Mouse (Mus musculus): ENCODE measurements around the gene Rad51b.

The Rad51b gene

GRCm38 (mm10) chr12:79799370-79799769 lies 502.3 kb downstream of the Rad51b start:
- DNase-seq (ENCODE audit: inconsistent ontology term), result no peak

- no peak for DNase-seq (ENCODE audit: inconsistent ontology term)
These were observed 506.6 kb downstream of the Rad51b start for GRCm38 (mm10) chr12:79803670-79804069.

- DNase-seq (ENCODE audit: inconsistent ontology term), result no peak
These were observed 507.9 kb downstream of the Rad51b start for GRCm38 (mm10) chr12:79804776-79805524.

DNA sequence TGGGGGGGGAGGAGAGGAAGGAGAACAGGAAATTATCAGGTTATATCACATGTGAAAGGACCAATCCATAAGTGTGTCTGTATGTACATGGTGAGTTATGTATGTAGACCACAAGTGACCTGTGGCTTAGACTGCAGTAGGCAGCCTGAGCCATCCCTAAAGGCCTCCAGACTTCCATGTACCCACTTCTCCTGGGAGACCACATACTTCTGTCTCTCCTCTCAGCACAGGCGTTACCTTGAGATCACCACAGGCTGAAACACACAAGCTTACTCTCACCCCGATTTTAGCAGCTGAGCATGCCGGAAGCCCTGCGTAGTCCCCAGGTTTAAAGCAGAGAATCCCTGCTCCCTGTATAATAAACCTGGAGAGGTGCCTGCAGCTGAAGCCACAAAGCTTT lies 509.9 kb downstream of the Rad51b start:
- no peak for DNase-seq (ENCODE audit: inconsistent ontology term)

GRCm38 (mm10) chr12:79807410-79807847 lies 510.3 kb downstream of the Rad51b start:
- no peak for DNase-seq (ENCODE audit: inconsistent ontology term)

GRCm38 (mm10) chr12:79807938-79808401 lies 510.9 kb downstream of the Rad51b start:
- DNase-seq (ENCODE audit: inconsistent ontology term), result no peak

GRCm38 (mm10) chr12:79808426-79809398 lies 511.6 kb downstream of the Rad51b start:
- DNase-seq (ENCODE audit: inconsistent ontology term), result no peak

DNA sequence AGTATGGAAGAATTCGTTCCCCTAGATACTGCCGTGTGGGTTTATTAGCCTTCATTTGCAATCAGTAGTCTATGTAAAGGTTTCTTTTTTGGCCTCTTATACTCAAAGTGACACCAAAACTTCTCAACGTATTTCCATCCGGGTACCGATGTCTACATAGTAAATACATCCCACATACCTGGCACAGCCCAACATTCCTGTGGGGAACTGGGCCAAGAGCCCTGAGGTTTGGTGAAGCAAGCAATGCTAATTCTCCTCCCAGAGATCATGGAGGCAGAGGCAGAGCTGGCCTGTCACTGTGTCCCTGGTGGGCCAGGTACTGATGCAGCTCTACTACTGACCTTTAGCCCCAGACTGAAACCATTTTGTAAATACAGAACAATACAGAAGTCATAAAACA lies 512.4 kb downstream of the Rad51b start:
- DNase-seq (ENCODE audit: inconsistent ontology term), result no peak

DNA sequence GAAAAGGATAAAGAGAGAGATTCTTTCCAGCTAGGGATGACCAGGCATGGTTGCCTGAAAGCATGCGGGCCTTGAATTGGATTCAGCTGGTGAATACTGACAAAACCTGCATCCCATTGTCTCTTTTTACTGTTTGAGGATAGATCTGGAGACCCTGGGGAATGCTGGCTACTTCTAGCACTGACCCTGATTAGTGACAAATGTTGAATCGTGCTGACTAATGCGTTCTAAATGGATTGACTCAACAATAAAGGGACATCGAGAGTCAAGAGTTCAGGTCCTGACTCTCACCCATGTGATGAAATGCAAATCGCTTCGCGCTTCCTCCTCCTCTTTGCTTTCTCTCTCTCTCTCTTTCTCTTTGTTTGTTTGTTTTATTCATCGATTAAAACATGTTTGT lies 515.3 kb downstream of the Rad51b start:
- no peak for DNase-seq (ENCODE audit: inconsistent ontology term)

GRCm38 (mm10) chr12:79812838-79813563 lies 515.9 kb downstream of the Rad51b start:
- DNase-seq (ENCODE audit: inconsistent ontology term), result no peak

DNA sequence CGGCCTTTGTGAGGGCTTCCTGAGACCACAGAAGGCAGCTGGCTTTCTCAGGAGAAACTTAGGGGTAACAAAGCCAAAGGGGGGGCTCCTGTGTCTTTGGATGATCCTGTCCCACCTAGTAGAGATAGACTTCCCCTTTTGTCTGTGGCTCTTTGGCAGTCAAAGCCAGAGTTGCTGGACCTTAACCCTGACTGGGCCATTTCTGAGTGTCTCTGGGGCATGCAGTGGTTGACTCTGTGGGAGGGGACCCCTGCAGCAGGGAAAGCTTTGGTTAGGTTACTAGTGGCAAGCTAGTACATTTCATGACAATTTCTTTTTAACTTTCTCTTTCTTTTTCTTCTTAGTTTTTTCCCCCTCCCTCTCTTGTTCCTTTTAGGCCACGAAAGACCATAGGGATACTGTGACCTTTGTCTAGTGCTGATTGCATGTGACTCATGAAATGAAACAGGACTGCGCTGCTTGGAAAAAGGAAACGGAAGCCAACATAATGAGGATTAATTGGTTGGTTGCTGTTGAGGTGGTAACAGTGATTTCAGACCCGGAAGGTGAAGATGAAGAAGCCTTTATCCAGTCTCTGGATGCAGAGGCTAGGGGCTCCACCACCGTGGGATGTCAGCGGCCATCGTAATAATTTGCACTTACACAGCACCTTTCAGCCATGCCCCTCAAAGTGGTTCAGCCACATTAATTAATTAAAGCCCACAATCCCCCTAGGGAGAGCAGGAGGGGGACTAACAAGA lies 516.7 kb downstream of the Rad51b start:
- DNase-seq (ENCODE audit: inconsistent ontology term), result peak; percentile 26

DNA sequence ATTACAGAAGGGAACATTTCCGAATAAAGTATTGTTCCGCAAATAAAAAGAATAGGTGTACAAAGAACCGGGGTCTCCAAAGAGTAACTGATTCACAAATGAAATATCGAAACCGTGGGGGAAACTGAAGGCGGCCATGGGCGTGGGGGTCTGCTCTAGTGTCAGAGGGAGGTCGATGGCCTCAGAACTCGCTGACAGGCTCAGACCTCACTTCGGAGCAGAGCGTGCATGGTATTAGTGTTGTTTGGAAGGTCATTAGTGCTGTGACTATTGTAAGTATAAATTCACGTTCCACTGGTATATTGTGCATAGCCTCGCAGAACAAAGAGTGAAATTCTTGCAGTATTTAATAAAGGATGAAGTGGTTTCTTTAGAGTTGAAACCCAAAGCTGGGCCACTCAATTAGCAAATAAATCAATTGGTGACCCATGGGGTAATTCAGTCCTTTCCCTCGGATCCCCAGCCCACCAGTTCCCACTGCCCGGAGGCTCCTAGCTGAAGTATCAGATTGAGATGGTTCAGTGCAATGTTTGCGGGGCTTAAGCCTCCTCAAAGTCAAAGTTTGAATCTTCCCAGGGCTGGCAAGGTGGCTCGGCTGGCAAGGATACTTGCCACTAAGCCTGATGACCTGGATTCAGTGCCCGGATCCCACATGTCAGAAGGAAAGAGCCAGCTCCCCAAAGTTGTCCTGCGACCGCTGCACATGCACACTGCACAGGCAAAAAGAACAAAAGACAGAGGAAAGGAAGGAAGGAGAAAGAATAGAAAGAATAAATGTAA lies 517.4 kb downstream of the Rad51b start:
- peak; percentile 34 for DNase-seq (ENCODE audit: inconsistent ontology term)

GRCm38 (mm10) chr12:79816241-79816640 lies 519.2 kb downstream of the Rad51b start:
- DNase-seq (ENCODE audit: inconsistent ontology term), result no peak

- no peak for DNase-seq (ENCODE audit: inconsistent ontology term)
These were observed 523.3 kb downstream of the Rad51b start for GRCm38 (mm10) chr12:79820228-79820958.

DNA sequence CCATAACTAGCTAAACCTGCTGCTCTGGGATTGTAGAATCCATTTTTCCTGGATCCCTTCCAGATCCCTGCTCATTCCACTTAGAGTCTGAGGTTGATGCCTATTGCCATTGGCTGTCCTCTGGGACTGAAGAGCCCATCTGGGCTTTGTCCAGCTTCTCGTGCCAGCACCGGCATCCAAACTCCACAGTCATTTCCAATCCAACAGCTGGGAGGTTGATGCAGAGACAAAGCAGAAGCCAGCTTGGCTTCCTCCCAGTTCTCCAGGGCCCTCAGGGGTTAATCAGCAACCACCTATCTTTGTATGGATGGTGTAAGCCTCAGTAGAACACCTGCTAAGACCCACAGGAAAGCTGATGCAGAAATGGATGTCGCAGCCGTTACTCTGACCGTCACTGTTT lies 524.8 kb downstream of the Rad51b start:
- peak; percentile 60 for DNase-seq (ENCODE audit: inconsistent ontology term)

- DNase-seq (ENCODE audit: inconsistent ontology term), result no peak
These were observed 525.3 kb downstream of the Rad51b start for GRCm38 (mm10) chr12:79822401-79822800.

DNA sequence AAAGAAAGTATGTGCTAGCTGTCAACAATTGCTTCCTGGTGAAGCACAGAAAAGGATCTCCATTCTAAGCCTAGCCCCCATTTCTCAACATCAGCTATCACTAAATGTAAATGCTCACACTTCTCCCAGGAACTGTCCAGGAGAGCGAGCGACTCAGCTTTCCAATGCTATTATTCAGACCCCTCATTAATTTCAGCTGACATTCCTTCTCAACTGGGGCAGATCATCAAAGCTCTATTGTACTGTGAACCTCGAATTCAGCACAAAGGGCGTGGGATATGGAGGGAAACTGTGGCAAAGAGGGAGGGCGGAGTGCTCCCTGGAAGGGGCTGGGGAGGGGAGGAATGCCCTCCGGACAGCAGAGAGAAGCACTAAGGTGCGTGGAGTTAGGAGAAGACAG lies 528.8 kb downstream of the Rad51b start:
- DNase-seq (ENCODE audit: inconsistent ontology term), result peak; percentile 77

GRCm38 (mm10) chr12:79827233-79827692 lies 530.2 kb downstream of the Rad51b start:
- DNase-seq (ENCODE audit: inconsistent ontology term), result no peak

DNA sequence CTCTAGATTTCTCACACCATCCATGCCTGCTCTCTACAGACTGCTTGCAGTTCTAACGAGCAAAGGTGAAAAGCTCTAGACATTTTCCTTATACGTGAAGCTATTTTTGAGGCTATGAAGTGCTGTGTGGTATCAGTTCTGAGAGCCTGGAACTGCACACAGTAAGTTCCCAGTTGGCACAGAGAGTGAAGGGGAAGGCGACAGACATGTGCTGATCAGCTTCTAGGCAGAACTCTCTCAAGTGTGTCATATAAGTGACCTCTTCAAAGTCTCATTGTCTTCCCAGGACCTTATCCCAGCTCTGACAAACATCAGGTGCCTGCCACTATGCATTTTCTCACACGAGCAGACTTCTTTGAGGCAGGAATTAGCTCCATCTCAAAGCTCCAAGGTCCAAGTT lies 530.7 kb downstream of the Rad51b start:
- DNase-seq (ENCODE audit: inconsistent ontology term), result no peak

- DNase-seq (ENCODE audit: inconsistent ontology term), result no peak
These were observed 533.6 kb downstream of the Rad51b start for GRCm38 (mm10) chr12:79830686-79831085.
